Mouse (Mus musculus) c-Kit-negative CD71-positive TER-119-positive erythroid progenitor cells, embryonic 14.5 days (primary cell): ENCODE results near the gene Elavl2.

Source experiments
- DNase-seq: peaks from one replicate; pipeline ENCODE4 v3.0.0-alpha.2; 2013; ENCODE audit warnings: low read depth, low spot score

The Elavl2 gene

GRCm38 (mm10) chr4:91208415-91209292, 191.9 kb downstream of the Elavl2 start:
- DNase-seq = no peak
